Mouse (Mus musculus) hindlimb bud, embryonic 11.5 days (tissue): Measurements from ENCODE around the gene Lins1.

Experiments used
- DNase-seq: peaks from one replicate; pipeline ENCODE4 v3.0.0-alpha.2; 2012; ENCODE audit warnings: low read depth, low spot score; ENCODE audit errors: extremely low spot score

Gene Lins1

DNA sequence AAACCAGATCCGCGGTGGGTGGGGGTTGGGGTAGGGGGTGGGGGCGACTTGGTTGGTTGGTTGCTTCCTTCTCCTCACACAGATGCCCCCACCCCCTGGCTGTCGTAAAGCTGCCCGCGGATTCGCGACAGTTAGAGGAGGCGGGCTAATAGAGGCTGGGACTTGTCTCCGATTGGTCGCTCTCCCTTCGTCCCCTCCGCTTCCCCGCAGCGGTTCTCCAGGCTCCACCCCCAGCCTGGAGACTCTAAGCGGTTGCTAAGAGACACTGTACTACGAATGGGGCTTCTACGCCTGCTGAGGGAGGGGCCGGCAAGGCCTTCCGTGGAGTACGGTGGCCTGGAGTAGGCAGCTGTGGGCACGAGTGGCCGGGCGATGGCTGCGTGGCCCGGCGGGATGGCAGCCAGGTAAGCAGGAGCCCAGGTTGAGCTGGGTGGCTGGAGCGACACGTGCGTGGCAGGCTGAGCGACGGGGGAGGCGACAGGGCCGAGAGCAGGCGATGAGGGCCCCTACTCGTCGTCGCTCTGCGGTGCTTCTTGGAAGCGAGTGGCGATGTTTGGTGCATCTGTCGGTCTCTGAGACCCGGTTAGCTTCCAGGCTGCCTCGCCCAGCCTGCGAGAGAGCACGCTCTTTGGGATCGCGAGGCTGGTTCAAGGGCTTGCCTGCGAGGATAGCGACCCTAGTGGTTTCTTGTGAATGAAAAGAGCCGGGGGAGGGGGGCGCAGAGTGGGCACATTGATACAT lies at the start of gene Lins1:
TSS of gene Lins1 (plus strand) at position 270 of the 741 bp plus-strand sequence.
- peak; percentile 88 for DNase-seq

DNA sequence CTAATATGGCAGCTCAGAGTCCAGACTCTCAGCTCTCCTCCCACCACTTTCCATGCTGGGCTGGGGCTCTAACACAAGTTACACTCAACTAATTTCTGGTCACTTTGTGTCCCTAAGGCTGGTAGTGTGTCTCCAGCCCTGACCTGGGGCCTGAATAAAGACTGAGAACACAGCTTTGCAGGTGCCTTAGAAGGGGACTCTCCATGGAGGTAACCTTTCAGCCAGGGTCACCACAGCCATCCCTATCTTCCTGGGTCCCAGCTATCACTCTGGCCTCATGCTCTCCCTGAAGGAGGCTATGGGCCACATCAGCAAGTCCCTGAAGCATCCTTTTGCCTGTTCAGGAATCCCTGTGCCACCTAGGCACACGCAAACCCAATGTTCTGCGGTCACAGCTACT lies 44.0 kb upstream of the Lins1 start:
- DNase-seq: no peak

DNA sequence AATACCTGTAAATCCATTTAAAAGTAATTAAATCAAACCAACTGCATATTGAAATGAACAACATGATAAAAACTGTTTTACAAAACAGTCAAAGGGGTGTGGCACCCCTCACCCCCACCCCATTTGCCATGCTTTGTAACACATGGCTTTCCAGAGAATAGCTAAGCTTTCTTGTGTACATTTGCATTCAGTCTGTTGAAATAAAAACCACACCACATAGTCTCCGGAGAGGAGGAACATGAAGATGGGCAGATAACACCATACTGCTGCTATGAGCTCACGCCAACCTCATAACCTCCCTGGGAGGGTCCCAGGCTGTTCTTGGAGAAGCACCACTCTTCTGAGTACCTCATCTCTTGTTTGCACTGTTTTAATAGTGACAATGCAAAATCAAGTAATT lies 40.5 kb upstream of the Lins1 start:
- no peak for DNase-seq

DNA sequence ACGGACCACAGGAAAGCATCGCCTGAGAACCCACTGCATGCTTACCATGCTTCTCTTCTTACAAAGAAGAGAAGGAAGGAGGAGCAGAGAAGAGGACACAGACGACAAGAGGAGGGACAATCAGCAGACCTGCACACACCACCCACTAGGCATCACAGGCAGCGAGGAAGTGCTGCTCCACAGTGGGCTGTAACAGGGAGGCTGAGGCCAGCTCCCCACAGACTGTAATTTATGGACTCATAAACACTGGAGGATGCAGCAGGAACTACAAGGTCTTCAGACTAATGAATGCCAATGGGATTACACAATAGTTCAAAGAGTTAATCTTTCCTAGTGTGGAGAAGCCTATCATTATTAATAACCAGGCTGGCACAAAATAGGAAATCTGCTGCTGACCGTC lies 38.8 kb upstream of the Lins1 start:
- no peak for DNase-seq

DNA sequence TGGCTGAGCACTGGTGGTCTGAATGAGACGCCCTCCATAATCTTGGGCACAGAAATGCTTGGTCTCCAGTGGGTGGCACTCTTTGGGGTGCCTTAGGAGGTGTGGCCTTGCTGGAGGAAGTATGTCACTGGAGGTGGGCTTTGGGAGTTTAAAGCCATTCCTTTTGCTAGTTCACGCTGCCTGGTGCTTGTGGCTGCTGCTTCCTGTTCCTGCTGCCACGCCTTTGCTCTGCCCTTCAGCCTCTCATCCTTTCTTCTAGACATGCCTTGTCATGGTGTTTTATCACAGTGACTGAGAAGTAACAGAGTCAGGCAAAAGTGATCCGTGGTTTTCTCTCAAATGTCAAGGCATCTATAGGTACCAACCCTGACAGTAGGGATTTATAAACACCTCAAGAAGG lies 37.5 kb upstream of the Lins1 start:
- DNase-seq: no peak

DNA sequence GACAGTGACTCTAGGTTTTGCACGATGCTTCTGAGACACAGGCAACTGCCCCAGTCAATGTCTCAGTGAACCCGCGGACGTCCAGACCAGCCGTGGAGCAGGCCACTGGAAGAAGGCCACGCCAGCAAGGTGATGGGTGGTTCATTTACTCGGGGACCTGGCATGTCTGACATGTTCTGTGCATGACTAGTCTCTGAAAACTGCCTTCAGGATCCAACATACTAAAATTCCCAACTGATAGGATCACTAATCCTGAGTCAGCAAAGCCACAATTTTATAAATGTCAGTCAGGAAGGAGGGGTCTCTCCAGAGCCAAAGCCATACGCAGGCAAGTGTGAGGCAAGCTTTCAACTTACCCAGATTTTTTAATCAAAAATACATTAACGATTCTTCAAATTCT lies 36.1 kb upstream of the Lins1 start:
- no peak for DNase-seq

DNA sequence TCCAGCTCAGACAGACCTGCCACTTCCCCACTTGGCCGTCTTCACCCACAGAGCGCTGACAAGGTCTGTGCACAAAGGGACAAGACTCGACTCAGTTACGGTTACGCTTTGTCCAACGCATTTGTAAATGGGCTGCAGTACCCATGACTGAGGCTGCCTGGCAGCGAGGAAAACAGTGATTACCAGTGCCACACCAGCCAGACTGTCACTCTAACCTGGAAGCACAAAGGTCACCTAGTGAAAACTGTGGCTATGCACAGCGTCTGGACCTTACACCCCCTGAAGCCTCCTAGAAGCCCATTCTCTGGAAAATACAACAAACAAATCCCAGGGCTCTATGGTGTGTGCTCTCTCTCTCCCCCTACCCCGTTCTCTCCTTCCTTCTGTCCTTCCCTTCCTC lies 34.2 kb upstream of the Lins1 start:
- DNase-seq: no peak

DNA sequence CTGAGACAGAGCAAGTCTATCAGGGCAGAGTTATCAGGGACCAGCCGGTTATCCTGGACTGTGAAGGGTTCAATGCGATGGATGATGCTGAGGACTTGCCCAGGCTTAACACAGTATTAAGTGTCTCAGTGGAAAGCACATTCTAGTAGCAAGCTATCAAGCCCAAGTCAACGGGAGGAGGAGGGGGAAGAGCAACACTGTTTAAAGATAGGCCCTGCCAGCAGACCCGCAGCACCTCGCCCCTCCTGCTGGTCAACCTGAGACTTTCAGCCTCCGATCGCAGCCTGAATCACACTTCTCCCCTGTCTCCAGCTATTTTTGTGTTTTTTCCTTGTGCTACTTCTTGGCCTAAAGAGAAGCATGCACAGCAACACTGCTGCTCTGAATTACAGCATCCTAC lies 29.4 kb upstream of the Lins1 start:
- DNase-seq: no peak

DNA sequence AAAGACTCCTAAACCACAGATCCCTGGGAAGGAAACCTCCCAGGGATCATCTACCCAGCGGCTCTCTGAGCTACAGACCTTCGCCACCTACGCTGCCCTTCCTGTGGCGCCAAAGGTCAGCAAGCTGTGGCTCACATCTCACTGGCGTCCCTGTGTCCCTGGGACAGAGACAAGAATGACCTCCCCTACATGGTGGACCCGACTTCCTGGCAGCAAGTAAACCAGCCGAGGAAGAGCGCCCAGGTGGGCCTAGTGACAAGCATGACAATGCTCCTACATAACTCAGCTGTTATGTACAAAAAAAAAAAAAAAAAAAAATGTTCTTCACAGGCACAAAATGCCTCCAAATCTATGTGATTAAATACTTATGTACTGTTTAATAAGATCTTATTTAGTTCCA lies 28.7 kb upstream of the Lins1 start:
- no peak for DNase-seq

DNA sequence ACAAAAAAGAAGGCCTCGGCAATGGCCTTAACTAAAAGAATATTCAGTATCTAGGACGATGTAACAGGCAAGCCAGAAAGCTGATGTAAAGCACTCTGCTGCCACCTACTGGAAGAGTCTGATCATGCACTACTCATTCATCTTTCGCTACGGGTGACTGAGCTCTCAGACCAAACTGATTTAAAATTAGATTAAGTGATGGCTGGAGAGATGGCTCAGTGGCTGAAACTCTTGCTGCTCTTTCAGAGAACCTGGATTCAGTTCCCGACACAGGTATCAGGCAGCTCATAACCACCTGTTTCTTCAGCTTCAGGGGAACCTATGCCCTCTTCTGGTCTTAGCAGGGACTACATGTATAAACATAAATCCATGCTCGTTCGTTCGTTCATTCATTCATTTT lies 28.1 kb upstream of the Lins1 start:
- peak; percentile 82 for DNase-seq

DNA sequence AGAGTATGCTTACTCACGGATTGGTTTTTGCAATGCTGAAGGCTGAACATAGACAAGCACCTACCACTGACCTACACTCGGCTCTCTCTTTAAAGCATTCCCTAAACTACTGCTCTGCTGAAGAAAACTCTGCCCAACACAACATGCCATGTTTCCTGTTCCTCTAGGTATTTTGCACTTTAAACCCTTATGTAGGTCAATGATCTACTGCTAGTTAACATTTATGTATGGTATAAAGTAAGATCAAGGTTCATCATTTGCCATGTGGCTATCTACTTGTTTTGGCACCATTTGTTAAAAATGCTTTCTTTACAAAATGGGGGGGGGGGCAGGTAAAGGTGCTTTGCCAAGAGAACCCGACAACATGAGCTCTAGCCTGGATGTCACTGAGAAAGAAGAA lies 26.1 kb upstream of the Lins1 start:
- no peak for DNase-seq

DNA sequence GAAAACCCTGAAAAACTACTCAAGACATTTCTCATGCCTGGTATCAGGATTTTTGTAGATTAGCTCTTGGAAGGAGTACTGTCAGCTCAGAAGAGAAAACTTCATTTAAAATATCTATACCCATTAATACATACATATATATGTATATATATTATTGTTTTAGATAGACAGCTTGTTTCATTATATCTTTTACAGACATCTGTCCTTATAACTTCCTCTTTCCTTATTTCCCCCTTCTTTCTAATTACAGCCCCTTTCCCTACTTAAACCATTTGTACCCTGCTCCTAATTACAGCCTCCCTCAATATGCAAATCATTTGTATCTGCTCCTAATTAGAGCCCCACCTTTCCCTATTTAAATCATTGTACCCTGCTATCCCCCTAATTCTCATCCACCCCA lies 22.6 kb upstream of the Lins1 start:
- no peak for DNase-seq

DNA sequence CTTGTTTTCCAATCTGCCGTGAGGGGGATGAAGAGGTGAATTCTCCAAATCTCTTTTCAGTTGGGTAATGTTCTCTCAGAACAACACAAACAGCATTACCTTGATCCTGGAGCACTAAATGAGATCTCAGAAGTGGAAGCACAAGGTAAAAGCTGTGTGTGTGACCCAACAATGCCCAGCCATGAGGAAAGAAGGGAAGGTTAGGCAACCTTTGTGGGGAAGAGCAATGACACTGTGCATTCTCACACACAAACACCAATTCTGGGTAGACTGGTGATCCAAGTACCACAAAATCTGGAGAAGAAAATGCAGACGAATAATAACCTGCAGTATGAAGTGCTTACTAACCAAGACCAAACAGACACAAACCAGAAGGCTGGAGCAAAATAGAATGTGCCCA lies 13.9 kb upstream of the Lins1 start:
- no peak for DNase-seq

DNA sequence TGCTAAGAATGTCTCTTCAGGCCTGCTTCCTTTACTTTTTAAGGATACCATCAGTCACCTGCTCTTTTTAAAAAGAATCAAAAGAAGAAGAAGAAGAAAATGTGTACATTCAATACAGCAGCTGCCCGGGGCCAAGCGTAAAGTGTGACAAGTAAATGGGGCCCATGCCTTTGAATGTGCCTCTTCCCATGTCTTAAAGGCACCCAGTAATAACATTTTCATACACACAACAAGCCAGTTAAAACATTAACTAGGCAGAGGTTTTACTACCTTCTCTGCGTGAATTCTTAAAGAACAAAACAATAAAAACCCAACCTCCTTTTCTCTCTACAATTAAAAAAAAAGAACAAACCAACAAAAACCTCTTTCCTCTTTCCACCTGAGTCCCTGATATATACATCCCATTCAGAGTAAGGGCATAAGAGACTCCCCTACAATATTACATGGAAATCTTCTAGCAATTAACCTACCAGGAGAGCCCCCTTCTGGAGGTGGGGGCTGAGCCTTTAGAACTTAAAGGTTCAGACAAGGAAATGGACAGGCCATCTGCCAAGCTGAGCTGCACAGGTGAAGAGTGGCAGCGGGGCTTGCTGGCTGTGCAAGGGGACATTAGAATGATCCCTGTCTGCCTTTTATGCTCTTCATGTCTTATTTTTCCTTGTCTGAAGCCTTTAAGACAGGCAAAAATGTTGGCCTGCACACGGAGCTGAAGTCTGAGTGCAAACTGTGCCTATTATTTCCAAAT lies 7.4 kb upstream of the Lins1 start:
- no peak for DNase-seq

DNA sequence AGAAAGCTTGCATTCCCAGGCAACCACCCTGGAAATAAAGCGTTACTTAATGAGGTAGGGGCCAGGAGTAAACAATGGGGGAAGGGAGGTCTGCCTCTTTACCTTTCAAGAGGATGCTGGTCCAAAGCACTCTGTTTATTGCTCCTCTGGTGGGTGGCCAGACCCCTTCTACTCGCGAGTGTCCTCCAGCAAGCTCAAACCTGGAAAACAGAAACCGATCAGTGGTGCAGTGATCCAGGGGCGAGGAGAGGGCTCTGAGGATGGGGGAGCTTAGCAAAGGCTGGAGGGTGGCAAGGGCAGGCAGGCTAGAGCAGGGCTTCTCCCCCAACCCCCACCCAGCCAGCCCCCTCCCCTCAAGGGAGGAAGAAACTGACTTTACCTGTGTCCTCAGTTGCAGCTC lies 968 bp upstream of the Lins1 start:
- DNase-seq: no peak

DNA sequence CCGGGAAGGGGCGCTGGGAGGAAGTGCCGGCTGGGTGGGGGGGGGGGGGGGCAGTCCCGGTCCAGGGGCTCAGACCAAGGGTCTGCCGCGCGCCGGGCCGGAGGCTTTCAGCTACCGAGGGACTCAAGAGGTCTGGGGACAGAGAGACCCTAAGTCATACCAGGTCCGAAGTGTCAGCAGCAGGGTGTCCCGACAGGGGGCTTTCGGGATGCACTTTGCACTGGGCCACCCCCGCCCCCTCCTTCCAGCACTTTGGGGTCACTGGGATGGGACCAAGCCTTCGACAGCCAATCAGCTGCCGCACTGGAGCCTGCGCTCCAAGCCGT lies 432 bp upstream of the Lins1 start, which contains the start of gene Asb7:
TSS of gene Asb7 (minus strand) at position 303 of the 326 bp plus-strand sequence.
- DNase-seq: no peak

DNA sequence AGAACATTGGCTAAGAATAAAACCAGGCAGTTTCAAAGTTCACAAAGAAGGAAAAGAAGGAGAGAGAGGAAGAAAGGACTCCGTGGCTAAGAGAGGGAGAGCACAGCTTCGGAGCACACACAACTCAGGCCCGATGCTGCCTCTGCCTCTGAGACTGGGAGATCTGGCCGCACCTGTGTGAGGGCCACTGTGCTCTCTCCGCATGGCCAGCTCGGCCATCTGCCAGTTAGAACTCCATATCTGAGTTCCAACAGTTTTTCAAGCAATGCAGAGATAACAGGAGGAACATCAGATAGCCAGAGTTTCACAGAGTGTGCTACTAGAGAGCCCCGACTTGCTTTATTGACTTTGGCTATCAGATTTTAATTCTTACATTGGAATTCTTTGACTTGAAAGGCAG lies 4.8 kb downstream of the Lins1 start:
- DNase-seq: no peak

DNA sequence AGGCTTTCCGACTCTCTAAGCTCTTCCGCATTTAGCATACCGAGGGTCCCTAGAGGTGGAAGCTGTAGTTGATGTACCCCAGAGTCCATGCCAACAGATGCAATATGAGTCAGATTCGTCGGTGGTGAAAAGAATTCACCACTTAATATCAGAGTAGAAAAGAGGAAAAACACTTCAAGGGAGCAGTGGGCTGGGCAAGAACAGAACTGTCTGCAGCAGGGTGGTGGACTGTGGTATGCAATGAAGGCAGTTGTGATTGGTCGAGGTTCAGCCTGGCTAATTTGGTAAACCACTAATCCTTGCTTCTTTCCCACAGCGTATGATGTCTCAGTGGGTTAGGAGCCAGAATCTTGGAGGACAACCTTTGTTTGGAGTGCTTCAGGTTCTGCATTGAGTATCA lies 13.0 kb downstream of the Lins1 start:
- DNase-seq: no peak

DNA sequence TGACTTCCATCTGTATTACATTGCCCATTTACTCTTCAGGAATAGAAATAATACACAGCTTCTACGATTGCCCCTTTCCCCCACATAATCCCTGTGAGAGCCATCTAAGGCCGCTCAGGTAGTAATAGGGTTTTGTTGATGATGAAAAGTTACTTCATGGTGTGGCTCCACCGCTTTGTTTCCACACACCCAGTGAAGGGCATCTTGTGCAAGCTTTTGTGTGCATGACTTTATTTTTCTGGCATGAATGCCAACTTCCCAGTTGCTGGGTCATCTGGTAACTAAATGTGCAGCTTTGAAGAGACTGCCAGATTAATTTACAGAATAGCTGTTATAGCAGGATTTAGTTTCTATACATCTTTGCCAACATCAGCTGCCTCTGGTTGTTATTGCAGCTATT lies 14.9 kb downstream of the Lins1 start:
- DNase-seq: no peak

DNA sequence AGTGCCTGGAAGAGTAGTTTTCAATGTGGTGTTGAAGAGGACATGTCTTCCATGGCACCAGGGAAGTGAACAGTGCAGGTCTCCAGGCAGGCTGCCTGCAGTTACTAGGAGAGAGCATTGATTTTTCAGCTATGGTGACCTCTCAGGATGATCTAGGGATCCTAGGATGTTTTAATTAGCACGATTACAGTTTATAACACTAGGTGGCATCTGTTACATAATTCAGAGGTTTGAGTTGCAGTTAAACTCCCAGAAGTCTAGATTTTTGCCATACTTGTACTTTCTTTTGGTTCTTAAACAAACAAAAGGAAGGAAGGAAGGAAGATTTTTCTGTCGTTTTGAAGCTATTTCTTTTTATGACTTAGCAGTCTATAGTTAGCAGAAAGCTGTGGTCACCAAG lies 21.5 kb downstream of the Lins1 start:
- DNase-seq: no peak

DNA sequence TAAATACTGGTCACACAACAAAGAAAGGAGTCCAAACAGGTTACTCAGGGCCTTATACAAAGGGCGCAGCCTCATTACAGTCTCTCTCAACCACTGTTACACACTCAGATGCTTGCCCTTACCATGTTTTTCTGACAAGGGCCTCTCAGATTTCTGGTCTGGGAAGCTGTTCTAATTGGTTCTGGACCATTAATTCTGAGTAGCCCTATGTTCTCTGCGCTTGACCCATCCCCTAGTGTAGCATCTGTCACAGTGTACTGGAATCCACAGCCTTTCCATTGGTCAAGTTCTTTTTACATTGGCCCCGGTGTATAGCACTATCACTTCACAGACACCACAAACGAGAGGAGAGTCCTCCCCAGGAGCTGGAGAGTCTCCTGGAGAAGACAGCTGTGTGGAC lies 34.8 kb downstream of the Lins1 start:
- no peak for DNase-seq

DNA sequence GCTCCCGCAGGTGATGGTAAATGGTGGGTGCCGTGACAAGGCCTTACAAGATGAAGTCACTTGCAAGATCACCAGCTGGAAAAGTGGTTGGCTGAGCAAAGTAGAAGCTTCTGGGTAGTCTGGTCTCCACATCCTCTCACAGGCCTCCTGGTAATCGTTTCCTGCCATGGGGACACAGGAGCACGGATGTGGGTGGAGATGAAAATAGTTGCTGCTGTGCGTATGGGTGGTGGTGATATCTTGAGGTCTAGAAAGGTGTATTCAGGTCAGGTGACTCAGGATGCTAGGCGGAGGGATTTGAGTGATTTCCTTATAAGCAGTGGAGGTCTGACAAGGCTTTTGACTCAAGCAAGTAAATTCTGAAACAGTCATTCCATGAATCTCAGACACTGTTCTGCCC lies 35.3 kb downstream of the Lins1 start:
- no peak for DNase-seq

DNA sequence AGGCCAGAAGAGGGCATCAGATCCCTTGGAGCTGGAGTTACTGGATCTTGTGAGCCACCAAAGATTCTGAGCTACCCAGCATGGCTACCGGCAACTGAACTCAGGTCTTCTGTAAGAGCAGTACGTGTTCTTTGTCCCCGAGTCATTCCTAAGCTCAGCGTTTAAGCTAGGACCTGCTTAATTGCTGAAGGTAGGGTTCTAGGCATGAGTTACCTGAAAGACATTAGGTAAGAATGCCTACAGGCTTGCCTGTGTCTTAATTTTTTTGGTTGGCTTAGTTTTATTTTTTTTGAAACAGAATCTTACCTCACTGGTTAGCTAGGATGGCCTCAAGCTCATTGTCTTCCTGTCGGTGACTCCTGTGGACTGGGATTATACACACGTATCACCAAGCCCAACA lies 38.4 kb downstream of the Lins1 start:
- no peak for DNase-seq
